Mouse (Mus musculus) spleen, postnatal 4 days (tissue): ENCODE measurements around the gene Mex3d.

Source experiments
- DNase-seq, 2 experiments: peaks; one replicate each; pipeline ENCODE4 v3.0.0; 2022; ENCODE audit warnings: low spot score in 2 of 2

Mex3d gene

DNA sequence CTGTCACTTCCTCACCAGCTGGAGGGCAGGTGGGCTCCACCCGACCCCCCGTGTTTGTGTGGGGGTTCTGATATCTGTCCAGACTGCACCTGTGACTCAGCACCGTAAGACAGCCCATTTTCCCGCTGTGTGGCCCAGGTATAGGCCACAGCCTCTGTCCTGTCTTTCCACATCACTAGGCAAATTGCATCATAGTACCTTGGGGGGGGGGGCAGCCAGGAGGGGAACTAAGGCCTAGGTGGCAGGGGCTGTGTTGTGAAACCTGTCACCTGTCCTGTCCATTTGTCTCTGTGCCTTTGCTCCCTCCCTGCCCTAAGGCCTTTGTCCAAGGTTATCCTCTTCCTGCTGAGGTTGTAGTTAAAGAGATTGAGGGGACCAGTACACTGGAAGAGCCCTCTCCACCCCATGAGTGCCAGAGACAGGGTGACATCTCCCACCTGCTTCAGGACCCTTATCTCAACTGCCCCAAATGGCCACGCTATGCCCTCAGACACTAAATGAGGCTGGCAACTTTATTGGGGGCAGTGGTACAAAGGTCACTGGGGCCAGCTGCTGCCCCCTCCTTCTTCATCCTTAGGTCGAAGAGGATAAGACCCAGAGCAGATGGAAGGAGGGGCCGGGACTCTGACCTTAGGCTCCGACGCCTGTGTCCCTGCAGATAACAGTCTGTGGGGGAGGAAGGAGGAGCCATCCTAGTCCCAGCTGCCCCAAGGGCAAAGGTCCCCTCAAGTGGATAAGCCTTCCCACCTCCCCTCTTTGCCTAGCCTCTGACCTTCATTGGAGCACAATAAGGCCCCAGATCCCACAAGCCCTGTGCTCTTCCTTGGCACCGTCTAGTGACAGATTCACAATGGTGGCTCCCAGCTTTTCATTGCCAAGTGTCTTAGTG lies 55.6 kb downstream of the Mex3d start:
- DNase-seq: peak; percentile 73 to 81

- DNase-seq: peak in 1 of 2 experiments; percentile 14
Observed at GRCm38 (mm10) chr10:80330888-80331287, 56.6 kb downstream of the Mex3d start.
